Mouse (Mus musculus): ENCODE results near the gene Mnd1. TPM values are rescaled to one million over a fixed set of nuclear protein-coding genes. Genes with fewer than 3 reads are reported as not detected.

Gene Mnd1
- polyA plus RNA-seq, 1 experiment = 7.7 TPM

DNA sequence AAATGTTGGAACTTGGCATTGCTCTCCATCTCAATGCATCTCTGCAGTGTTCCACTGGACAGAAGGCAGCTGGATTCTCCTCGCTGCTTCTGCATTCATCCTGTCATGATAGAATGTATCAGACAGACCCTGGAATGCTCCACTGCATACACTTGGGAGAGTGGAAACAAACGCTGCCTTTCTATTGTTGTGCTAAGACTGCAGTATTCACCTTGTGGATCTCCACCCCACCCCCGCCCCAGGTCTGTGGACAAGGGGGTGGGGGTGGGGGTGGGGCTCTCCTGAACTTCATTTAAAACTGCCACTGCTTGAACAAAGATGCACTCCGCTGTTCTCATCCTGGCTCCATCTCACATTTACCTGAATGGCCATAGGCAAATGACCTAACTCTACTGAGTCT lies 38.3 kb upstream of the Mnd1 start:
- no peak for TF ChIP-seq POLR2A (IDR thresholded peaks at IDR 0.05; ENCODE audit: insufficient read length, low read depth)
- H3K4me3 ChIP-seq = no peak overlapping the region
- H3K79me2 ChIP-seq (ENCODE audit: control insufficient read depth, insufficient read depth) = no peaks in the 10 kb centered on the region
- H3K36me3 ChIP-seq (ENCODE audit: control insufficient read depth, insufficient read depth) = peaks cover 5% of the 10 kb centered on the region
- H3ac ChIP-seq (ENCODE audit: control insufficient read depth, insufficient read length) = no peak overlapping the region
- no peak overlapping the region for H3K4me2 ChIP-seq (ENCODE audit: low read depth)
- no peaks in the 10 kb centered on the region for H3K27me3 ChIP-seq (ENCODE audit: control insufficient read depth, insufficient read depth, insufficient read length)

DNA sequence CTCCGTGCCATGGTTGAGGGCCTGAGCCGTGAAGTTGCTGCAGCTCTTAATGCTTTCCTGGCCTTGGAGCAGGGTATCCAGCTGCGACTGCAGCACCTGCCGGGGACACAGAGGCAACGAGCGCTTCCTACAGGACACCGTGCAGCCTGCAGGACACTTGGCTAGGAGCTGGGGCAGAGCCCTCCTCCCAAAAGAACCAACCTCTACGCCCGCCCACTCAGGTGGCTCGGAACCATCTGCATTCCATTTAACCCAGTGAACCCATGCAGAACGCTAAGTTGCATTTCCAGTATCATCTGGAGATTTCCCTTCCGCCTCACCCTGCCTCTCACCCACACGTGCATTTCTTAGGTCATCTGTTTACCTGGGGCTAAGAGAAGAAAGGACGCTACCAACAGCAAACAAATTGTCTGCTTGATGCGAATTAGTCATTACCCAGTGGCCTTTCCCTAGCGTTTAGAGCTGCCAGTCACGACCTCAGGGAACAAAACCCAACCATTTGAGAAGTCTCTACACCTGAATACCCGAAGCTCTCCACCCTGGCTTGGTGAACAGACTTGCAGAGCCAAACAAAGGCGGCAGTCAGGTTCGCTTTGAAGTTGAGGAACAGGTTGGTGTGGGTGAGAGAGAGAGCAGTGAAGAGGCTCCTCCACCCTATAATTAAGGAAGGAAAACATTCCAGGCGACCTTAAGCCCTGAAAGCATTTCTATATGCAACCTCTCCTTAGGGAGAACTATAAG lies 35.7 kb upstream of the Mnd1 start:
- no peak overlapping the region for H3K4me2 ChIP-seq (ENCODE audit: low read depth)
- H3K36me3 ChIP-seq (ENCODE audit: control insufficient read depth, insufficient read depth) = peaks cover 5% of the 10 kb centered on the region
- H3K79me2 ChIP-seq (ENCODE audit: control insufficient read depth, insufficient read depth) = no peaks in the 10 kb centered on the region
- H3K27me3 ChIP-seq (ENCODE audit: control insufficient read depth, insufficient read depth, insufficient read length) = no peaks in the 10 kb centered on the region
- no peak overlapping the region for H3ac ChIP-seq (ENCODE audit: control insufficient read depth, insufficient read length)
- no peak overlapping the region for H3K4me3 ChIP-seq
- TF ChIP-seq MAX (IDR thresholded peaks at IDR 0.05; ENCODE audit: low read depth) (no peak), MYOD1 (IDR thresholded peaks at IDR 0.05; ENCODE audit: control insufficient read depth in 1 of 3, insufficient read length in 2 of 3, low read depth in 2 of 3) (no peak), TCF3 (IDR thresholded peaks at IDR 0.05; ENCODE audit: insufficient read length, low read depth) (no peak), USF1 (IDR thresholded peaks at IDR 0.05; ENCODE audit: low read depth) (no peak), REST (IDR thresholded peaks at IDR 0.05; ENCODE audit: insufficient read depth, insufficient read length) (no peak), E2F4 (IDR thresholded peaks at IDR 0.05; ENCODE audit: insufficient read depth) (no peak), POLR2AphosphoS2 (IDR thresholded peaks at IDR 0.05; ENCODE audit: insufficient read length, low read depth) (no peak), TCF12 (IDR thresholded peaks at IDR 0.05; ENCODE audit: insufficient read depth, poor library complexity, severe bottlenecking) (no peak), CEBPB (IDR thresholded peaks at IDR 0.05; ENCODE audit: insufficient read depth, poor library complexity, severe bottlenecking) (no peak)

DNA sequence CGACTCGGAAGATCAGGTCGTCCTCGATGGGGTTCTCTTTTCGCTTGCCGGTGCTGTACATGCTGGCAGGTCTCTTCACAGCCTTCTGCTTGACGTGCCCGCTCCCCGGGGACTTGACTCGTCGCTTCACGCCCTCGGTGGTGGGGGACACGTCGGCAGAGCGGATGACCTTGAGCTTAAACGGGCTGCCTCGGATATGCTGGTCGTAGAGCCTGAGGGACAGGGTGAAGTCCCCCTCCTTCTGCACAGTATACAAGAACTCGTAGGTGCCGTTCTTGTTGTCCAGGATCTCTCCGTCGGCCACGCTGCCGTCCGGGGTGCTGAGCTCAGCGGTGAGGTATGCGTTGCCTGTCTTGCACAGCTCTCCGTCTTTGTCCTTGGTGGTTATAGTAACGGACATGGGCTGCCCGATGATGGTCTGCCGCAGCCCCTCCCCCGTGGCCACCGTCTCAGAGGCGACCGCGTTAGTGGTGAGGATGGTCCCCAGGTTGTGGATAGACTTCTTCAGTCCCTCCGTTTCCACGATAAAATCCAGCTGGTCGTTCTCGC lies 35.0 kb upstream of the Mnd1 start:
- Histone ChIP-seq H3ac (ENCODE audit: control insufficient read depth, insufficient read length) (no peak overlapping the region), H3K79me2 (ENCODE audit: control insufficient read depth, insufficient read depth) (no peaks in the 10 kb centered on the region), H3K27me3 (ENCODE audit: control insufficient read depth, insufficient read depth, insufficient read length) (no peaks in the 10 kb centered on the region), H3K36me3 (ENCODE audit: control insufficient read depth, insufficient read depth) (peaks cover 5% of the 10 kb centered on the region), H3K4me3 (no peak overlapping the region), H3K4me2 (ENCODE audit: low read depth) (no peak overlapping the region)
- TF ChIP-seq MYOD1 (IDR thresholded peaks at IDR 0.05; ENCODE audit: control insufficient read depth in 1 of 3, insufficient read length in 2 of 3, low read depth in 2 of 3) (no peak), SRF (IDR thresholded peaks at IDR 0.05; ENCODE audit: control insufficient read depth, insufficient read length, low read depth) (no peak), MYOG (IDR thresholded peaks at IDR 0.05; ENCODE audit: control insufficient read depth in 1 of 3, insufficient read depth in 1 of 3, insufficient read length in 2 of 3, low read depth in 2 of 3) (no peak), TCF3 (IDR thresholded peaks at IDR 0.05; ENCODE audit: insufficient read length, low read depth) (no peak), CEBPB (IDR thresholded peaks at IDR 0.05; ENCODE audit: insufficient read depth, poor library complexity, severe bottlenecking) (no peak), POLR2A (IDR thresholded peaks at IDR 0.05; ENCODE audit: insufficient read length, low read depth) (no peak)

DNA sequence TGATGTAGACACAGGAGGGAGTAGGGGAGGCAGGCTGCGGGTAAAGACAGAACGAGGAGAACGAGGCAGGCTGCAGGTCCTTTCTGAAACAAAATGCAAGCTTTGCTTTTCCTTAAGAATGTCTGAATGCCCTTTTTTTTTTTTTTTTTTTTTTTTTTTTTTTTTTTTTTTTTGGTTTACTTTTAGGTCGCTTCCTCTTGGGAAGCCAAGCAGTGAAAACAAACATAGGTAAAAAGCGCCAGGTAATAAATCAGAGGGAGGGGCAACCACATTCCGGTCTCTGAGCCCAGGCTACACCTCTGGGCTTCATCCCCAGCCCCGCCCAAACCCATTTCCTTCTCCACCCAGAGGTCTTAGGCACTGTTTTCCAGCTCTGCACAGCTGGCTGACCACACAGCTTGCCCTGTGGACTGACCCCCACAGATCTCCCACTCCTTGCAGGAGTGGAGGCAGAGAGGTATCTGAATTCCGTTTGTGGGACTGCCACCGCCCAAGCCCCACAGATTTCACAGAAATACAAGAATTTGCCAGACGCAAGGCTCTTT lies 34.1 kb upstream of the Mnd1 start:
- Histone ChIP-seq H3K4me3 (no peak overlapping the region), H3K79me2 (ENCODE audit: control insufficient read depth, insufficient read depth) (no peaks in the 10 kb centered on the region), H3K4me2 (ENCODE audit: low read depth) (no peak overlapping the region), H3K27me3 (ENCODE audit: control insufficient read depth, insufficient read depth, insufficient read length) (no peaks in the 10 kb centered on the region), H3K36me3 (ENCODE audit: control insufficient read depth, insufficient read depth) (peaks cover 5% of the 10 kb centered on the region), H3ac (ENCODE audit: control insufficient read depth, insufficient read length) (no peak overlapping the region)
- TF ChIP-seq E2F4 (IDR thresholded peaks at IDR 0.05; ENCODE audit: insufficient read depth) = no peak

DNA sequence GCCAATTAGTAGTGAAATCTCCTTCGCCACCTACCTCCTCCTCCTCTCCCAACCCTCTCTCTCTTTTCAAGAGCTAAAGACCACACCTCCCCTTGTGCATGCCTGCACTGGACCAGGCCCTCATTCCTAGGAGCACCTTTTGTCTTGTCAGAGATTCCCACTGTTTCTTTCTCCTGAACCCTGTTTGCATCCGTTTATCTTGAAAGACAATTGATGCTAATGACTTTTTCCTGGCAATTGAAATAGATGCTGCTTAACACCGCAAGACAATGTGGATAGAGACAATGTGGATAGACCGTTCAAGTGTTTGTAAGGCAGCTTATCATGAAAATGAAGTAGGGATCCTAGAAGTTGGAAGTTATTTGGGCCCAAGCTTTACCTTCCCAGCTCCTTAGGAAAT lies 26.1 kb upstream of the Mnd1 start:
- Histone ChIP-seq H3K4me3 (no peak overlapping the region), H3K4me2 (ENCODE audit: low read depth) (no peak overlapping the region), H3K36me3 (ENCODE audit: control insufficient read depth, insufficient read depth) (no peaks in the 10 kb centered on the region), H3ac (ENCODE audit: control insufficient read depth, insufficient read length) (no peak overlapping the region), H3K79me2 (ENCODE audit: control insufficient read depth, insufficient read depth) (no peaks in the 10 kb centered on the region), H3K27me3 (ENCODE audit: control insufficient read depth, insufficient read depth, insufficient read length) (no peaks in the 10 kb centered on the region)
- no peak for TF ChIP-seq MYOG (IDR thresholded peaks at IDR 0.05; ENCODE audit: control insufficient read depth in 1 of 3, insufficient read depth in 1 of 3, insufficient read length in 2 of 3, low read depth in 2 of 3)
- no peak for TF ChIP-seq MYOD1 (IDR thresholded peaks at IDR 0.05; ENCODE audit: control insufficient read depth in 1 of 3, insufficient read length in 2 of 3, low read depth in 2 of 3)
- TF ChIP-seq SRF (IDR thresholded peaks at IDR 0.05; ENCODE audit: control insufficient read depth, insufficient read length, low read depth) = no peak
- no peak for TF ChIP-seq TCF3 (IDR thresholded peaks at IDR 0.05; ENCODE audit: insufficient read length, low read depth)
- no peak for TF ChIP-seq E2F4 (IDR thresholded peaks at IDR 0.05; ENCODE audit: insufficient read depth)
- TF ChIP-seq TCF12 (IDR thresholded peaks at IDR 0.05; ENCODE audit: insufficient read depth, poor library complexity, severe bottlenecking) = no peak
- no peak for TF ChIP-seq POLR2A (IDR thresholded peaks at IDR 0.05; ENCODE audit: insufficient read length, low read depth)
- no peak for TF ChIP-seq CEBPB (IDR thresholded peaks at IDR 0.05; ENCODE audit: insufficient read depth, poor library complexity, severe bottlenecking)
- no peak for TF ChIP-seq MAX (IDR thresholded peaks at IDR 0.05; ENCODE audit: low read depth)
- no peak for TF ChIP-seq POLR2AphosphoS2 (IDR thresholded peaks at IDR 0.05; ENCODE audit: insufficient read length, low read depth)
- no peak for TF ChIP-seq REST (IDR thresholded peaks at IDR 0.05; ENCODE audit: insufficient read depth, insufficient read length)
- no peak for TF ChIP-seq USF1 (IDR thresholded peaks at IDR 0.05; ENCODE audit: low read depth)
